Mouse (Mus musculus) neutrophil, adult 5-6 weeks (primary cell): ENCODE results near the gene Gch1. TPM values are rescaled to one million over a fixed set of nuclear protein-coding genes. Genes with fewer than 3 reads are reported as not detected.
"Not testable (repeated sequence)": the region's sequence is repeated elsewhere in the genome, so short reads cannot be mapped to it uniquely, and the experiment has no call there.

Experiments
- ATAC-seq: fragments of 151-379, 151-347 bp; 2 replicates; pipeline ENCODE4 v1.8.0; 2017; ENCODE audit warnings: mild to moderate bottlenecking, moderate TSS enrichment; ENCODE audit not compliant: insufficient number of reproducible peaks, poor library complexity, low FRiP score, severe bottlenecking; ENCODE audit errors: extremely low read depth
- total RNA-seq: library from RNA; stranded (forward); fragments of 200-1000 nt; gene quantifications from 2 replicates; pipeline ENCODE4 v1.2.3, GENCODE M21; 2017

Gene Gch1
- total RNA-seq, 1 experiment from 2014 or later: 12.8 TPM

DNA sequence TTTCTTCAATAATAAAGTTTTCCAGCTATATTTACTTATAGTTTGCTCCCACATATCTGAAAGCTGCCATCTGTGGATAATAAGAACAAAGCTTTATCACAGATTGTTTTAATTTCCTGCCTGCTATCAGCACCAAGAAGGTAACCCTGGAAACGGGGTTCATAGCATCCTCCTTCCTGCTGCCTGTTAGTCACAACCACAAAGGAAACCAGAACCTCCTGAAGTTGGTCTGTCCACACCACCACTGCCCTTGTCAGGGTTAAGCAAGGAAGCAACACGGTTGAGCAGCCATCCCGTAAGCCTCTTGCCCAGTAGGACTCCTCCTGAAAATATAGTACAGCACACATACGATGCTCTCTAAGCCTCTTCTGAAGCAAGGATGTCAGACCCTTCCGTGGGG, 17.1 kb downstream of the Gch1 start:
- ATAC-seq: no peak

- ATAC-seq: no peak
These were observed 18.6 kb downstream of the Gch1 start for GRCm38 (mm10) chr14:47170499-47171109.

GRCm38 (mm10) chr14:47169677-47170410, 19.4 kb downstream of the Gch1 start:
- no peak for ATAC-seq

- peak; percentile 72; the same call in 1 of the 2 replicates for ATAC-seq
These were observed 23.5 kb downstream of the Gch1 start for GRCm38 (mm10) chr14:47165741-47166140.

DNA sequence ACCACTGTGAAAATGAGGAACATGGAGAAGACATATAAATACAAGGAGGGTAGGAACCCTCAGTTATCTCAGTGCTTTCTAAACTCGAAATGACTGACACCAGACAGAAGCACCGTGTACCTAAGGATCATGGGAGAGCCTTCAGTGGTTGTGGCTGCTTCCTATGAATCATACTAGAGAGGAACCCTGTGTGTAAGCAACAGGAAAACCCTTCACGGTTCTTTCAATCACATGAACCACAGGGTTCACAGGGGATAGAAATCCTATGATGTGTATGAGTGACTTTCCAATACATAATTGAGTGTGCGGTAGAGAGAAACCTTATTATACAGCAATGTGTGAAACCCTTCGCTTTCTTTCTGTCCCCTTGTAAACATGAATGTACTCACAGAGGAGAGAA, 24.1 kb downstream of the Gch1 start:
- ATAC-seq: peak; percentile 65

DNA sequence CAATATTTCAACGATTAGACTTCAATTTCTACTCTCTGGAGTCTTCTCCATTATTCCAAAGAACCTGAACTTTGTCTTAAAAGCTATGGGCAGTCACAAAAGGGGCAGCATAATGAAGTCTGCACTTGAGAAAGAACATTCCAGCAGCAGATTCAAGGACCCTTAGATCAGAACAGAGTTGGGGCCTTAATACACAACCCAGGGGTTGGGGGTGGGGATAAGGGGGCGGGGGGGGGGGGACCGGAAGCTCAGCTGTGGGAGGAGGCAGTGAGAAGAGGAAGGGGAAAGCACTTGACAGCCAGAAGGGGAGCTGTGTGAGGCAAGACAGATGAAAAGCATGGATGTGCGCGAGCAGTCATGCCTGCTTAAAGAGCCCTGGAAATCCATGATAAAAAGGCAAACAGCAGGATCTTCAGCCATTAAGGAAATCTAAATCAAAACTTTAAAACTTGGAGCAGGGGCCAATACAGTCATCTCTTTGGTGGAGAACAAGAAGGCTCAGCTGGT, 27.2 kb downstream of the Gch1 start:
- no peak for ATAC-seq

DNA sequence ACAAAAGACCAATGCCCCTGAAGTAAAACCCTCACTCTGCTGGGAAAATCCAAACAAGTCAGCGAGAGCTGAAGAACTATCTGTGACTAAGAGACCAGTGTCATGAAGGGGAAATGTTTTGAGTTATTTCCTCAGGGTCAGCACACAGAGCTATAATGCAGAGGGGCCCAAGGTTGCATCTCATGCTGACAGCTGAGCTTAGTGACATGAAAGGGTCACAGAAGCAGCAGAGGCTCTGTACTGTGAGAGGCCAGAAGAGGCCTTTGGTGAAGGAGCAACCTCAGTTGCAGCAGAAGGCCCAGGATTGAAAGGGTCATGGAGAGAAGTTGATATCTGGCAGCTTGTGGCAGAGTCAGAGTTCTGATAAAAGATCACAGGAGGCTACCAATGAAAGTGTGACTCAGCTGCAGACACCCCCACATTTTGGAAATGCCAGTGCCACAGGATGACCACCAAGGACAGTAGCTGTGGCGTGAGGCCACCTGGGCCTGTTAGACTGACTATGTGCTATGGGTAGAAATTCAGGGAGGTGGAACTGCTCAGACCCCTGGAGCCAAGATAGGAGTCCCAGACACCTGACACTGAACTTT, 29.1 kb downstream of the Gch1 start:
- ATAC-seq: no peak

- no peak for ATAC-seq
These were observed 34.9 kb downstream of the Gch1 start for GRCm38 (mm10) chr14:47154303-47154702.

- no peak for ATAC-seq
These were observed 37.9 kb downstream of the Gch1 start for GRCm38 (mm10) chr14:47151306-47151705.

DNA sequence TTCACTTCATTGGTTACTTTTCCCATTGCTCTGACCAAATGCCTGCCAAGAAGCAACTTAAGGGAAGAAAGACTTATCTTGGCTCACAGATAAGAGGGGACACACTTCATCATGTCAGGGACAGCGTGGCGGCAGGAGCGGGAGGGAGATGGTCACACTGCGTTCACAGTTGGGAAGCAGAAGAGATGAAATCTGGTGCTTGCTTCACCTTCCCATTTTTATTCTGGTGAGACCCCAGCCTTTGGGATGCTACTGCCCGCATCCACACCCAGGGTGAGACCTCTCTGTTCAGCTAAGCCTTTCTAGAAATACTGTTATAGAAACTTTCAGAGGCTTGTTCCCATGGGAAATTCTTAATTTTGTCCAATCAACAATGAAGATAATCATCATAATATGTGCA, 44.9 kb downstream of the Gch1 start:
- ATAC-seq: no peak

DNA sequence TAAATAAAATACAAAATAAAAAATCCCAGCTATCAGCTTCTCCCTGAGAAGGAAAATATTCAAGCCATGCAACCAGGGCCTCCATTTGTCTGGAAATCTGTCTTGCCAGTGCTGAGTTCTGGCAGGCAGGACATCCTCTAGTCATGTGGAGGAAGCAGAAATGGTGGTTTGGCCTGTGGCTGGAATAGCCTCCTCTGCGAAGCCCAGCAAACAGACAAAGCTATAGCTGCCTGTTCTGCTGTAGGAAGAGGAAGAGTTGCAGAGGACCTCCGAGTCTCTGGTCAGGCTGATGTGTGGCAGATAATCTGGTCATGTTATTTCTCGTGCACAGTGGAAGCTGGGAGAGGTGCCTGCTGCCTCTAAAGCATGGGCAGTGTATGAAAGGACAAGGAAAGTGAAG, 50.4 kb downstream of the Gch1 start:
- ATAC-seq: no peak

GRCm38 (mm10) chr14:47136637-47137036, 52.6 kb downstream of the Gch1 start:
- no peak for ATAC-seq

GRCm38 (mm10) chr14:47133948-47134347, 55.3 kb downstream of the Gch1 start:
- ATAC-seq: no peak

DNA sequence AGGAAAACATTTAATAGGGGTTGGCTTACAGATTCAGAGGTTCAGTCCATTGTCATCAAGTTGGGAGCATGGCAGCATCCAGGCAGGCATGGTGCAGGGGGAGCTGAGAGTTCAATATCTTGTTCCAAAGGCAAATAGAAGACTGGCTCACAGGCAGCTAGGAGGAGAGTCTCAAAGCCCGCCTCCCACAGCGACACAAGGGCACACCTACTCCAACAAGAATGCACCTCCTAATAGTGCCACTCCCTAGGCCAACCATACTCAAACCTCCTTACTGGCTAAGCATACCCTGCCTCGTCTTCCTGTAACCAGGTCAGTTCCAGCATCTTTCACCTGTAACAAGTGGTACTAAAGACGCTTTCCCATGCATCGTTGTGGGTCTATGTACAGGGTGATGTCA, 61.2 kb downstream of the Gch1 start:
- no peak for ATAC-seq

- no peak for ATAC-seq
These were observed 71.7 kb downstream of the Gch1 start for GRCm38 (mm10) chr14:47117522-47117921.

DNA sequence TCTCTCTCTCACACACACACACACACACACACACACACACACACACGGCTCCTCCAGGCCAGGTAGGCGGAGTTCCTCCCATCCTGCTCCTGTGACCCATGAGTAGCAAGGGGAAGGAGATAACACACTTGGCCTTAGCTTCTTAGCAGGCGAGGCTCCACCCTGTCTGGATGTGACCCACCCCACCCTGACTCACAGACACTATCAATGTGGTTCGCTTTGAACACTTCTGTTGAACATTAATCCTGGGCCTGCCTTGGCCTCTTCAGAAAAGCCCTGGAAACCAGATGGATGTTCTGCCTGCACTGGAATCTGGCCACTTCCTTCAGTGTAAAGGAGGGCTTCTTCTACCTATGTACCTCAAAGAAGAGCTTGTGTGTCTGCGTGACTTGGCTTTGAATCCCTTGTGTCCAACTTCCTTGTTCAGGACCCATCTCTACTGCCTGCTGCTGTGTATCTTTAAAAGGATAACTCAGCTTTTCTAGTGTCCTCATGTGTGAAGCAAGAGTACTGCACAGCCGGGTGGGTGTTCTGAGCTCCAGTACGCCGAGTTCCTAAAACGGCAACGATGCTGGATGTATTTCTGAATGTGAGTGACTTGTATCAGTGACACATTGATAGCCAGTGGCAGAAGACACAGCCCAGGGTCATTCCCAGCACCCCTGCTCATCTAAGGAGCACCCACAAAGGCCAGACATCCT, 73.0 kb downstream of the Gch1 start:
- ATAC-seq: no peak

- no peak for ATAC-seq
These were observed 74.1 kb downstream of the Gch1 start for GRCm38 (mm10) chr14:47115154-47115553.

- no peak for ATAC-seq
These were observed 77.9 kb downstream of the Gch1 start for GRCm38 (mm10) chr14:47111341-47111740.

GRCm38 (mm10) chr14:47110391-47110790, 78.8 kb downstream of the Gch1 start:
- not testable (repeated sequence) for ATAC-seq

DNA sequence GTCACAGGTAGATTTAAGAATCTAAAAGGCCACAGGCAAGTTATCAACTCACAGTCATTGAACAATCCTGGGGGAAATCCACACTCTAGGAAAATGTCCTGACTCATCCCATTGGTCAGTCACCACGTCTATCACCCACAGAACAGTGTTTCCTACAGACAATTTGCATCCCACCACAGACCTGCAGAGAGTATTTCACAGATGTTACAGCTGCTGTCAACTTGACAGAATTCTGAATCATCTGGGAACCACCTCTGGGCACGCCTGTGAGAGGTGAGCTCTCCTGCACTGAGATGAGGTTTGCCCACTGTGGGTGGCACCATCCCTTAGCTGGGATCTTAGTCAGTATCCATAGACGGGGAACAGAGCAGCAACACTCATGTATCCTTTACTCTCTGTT, 81.8 kb downstream of the Gch1 start:
- no peak for ATAC-seq
